Mouse (Mus musculus) heart, postnatal 36 days (tissue): ENCODE measurements around the gene Mip. TPM values are rescaled to one million over a fixed set of nuclear protein-coding genes. Genes with fewer than 3 reads are reported as not detected.
"Not testable (repeated sequence)": the region's sequence is repeated elsewhere in the genome, so short reads cannot be mapped to it uniquely, and the experiment has no call there.

Source experiments
- DNase-seq, 2 experiments: peaks; one replicate each; pipeline ENCODE4 v3.0.0; 2021 to 2022
- intact Hi-C: fragments of 180-260 bp; cut with DNase I; formaldehyde crosslinking; loops from one replicate; pipeline ENCODE4 v1.15.1; 2025
- total RNA-seq, 2 experiments: library from RNA; stranded (reverse); gene quantifications; 2 replicates each; pipeline ENCODE4 v1.2.3; 2021

Gene Mip
- total RNA-seq, 2 experiments from 2014 or later, result not detected

GRCm38 (mm10) chr10:128240131-128240530 lies 14.5 kb downstream of the Mip start:
- no peak for DNase-seq
- intact Hi-C loops, result no loop called here

- peak; percentile 28 to 32 for DNase-seq
- intact Hi-C loops, result no loop called here
Observed at GRCm38 (mm10) chr10:128243252-128243651, 17.6 kb downstream of the Mip start.

GRCm38 (mm10) chr10:128244121-128244520 lies 18.5 kb downstream of the Mip start:
- no peak for DNase-seq
- intact Hi-C loops, result no loop called here

GRCm38 (mm10) chr10:128247020-128247732 lies 21.5 kb downstream of the Mip start:
- intact Hi-C loops, result no loop called here
- DNase-seq, result peak; percentile 61 to 65

GRCm38 (mm10) chr10:128250565-128250964 lies 24.9 kb downstream of the Mip start:
- intact Hi-C loops, result no loop called here
- DNase-seq, result no peak

- no peak for DNase-seq
- intact Hi-C loops, result no loop called here
Observed at GRCm38 (mm10) chr10:128253677-128254255, 28.1 kb downstream of the Mip start, which contains the start of gene Apon. Gene Apon (plus strand): TSS chr10:128254096.

GRCm38 (mm10) chr10:128255925-128256324 lies 30.3 kb downstream of the Mip start:
- no peak for DNase-seq
- intact Hi-C loops, result no loop called here

GRCm38 (mm10) chr10:128256328-128256727 lies 30.7 kb downstream of the Mip start:
- intact Hi-C loops, result no loop called here
- no peak for DNase-seq

- intact Hi-C loops, result no loop called here
- DNase-seq, result no peak
Observed at GRCm38 (mm10) chr10:128258953-128259352, 33.3 kb downstream of the Mip start.

GRCm38 (mm10) chr10:128259946-128260345 lies 34.3 kb downstream of the Mip start:
- intact Hi-C loops, result no loop called here
- DNase-seq, result no peak

GRCm38 (mm10) chr10:128260376-128260775 lies 34.7 kb downstream of the Mip start:
- DNase-seq, intact Hi-C loops: not testable (repeated sequence)

- peak; percentile 27 to 49 for DNase-seq
- intact Hi-C loops, result no loop called here
Observed at GRCm38 (mm10) chr10:128262300-128262699, 36.7 kb downstream of the Mip start.

- DNase-seq, result no peak
- intact Hi-C loops, result no loop called here
Observed at GRCm38 (mm10) chr10:128263393-128264310, 38.0 kb downstream of the Mip start.

- intact Hi-C loops, result loop anchor here (2.0 kb wide), 1 partner anchor 36 kb away; the partner anchor contains the start of gene Timeless
- no peak for DNase-seq
Observed at GRCm38 (mm10) chr10:128268371-128268770, 42.7 kb downstream of the Mip start, which contains the start of gene Apof. Gene Apof (plus strand): TSS chr10:128268671.

GRCm38 (mm10) chr10:128269206-128269910 lies 43.7 kb downstream of the Mip start:
- DNase-seq, result no peak
- intact Hi-C loops, result loop anchor here (2.0 kb wide), 1 partner anchor 37 kb away; the partner anchor contains the start of gene Timeless

- peak; percentile 94 to 96 for DNase-seq
- intact Hi-C loops, result no loop called here
Observed at GRCm38 (mm10) chr10:128270287-128270841, 44.7 kb downstream of the Mip start, which contains the start of gene Stat2. Gene Stat2 (plus strand): TSS chr10:128270559.

GRCm38 (mm10) chr10:128270866-128271265 lies 45.2 kb downstream of the Mip start:
- no peak for DNase-seq
- intact Hi-C loops, result no loop called here

GRCm38 (mm10) chr10:128271883-128272282 lies 46.2 kb downstream of the Mip start:
- DNase-seq, result no peak
- intact Hi-C loops, result loop anchor here (2.0 kb wide), 1 partner anchor 29 kb away; no protein-coding TSS in a partner anchor

- not testable (repeated sequence) for DNase-seq
- intact Hi-C loops, result loop anchor here (2.0 kb wide), 1 partner anchor 28 kb away; no protein-coding TSS in a partner anchor
Observed at GRCm38 (mm10) chr10:128272819-128273439, 47.3 kb downstream of the Mip start.
